Mouse (Mus musculus): ENCODE data around the gene Hoxc9. TPM values are rescaled to one million over a fixed set of nuclear protein-coding genes. Genes with fewer than 3 reads are reported as not detected.
A peak's percentile ranks its signal among the peaks of the same experiment; 100 is the strongest.

The Hoxc9 gene
- polyA plus RNA-seq, 1 experiment from 2014 or later: not detected

DNA sequence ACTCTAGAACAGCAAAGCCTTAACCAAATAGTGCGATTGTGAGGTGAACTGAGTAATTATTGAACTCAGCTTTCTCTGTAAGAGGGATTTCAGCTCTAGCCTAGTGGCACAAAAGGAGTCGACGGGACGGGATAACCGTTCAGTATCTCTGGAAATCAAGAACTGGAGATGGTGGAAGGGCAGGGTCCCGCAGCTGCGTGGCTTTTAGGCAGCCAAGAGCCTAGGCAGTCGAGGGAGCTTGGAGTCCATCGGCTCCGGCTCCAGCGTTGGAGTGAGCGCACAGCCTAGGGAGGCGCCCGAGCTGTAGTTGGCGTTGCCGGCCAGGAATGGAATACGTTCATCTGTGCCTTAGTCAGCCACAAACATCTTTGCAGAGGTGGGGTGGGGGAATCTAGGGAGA lies 29.1 kb downstream of the Hoxc9 start:
- WGBS (ENCODE audit: insufficient replicate concordance): 2% methylated on average over 17 of the region's 17 CpGs
- no peak overlapping the region for H3K9ac ChIP-seq (ENCODE audit: low read depth, low read length)
- peaks cover 10% of the 10 kb centered on the region; the same call in 1 of the 2 replicates for H3K4me1 ChIP-seq (ENCODE audit: control insufficient read depth, insufficient read depth, low read length)
- no peak overlapping the region for H3K4me3 ChIP-seq (ENCODE audit: low read depth, low read length)
- no peaks in the 10 kb centered on the region for H3K36me3 ChIP-seq (ENCODE audit: control insufficient read depth, insufficient read depth, low read length)
- peaks cover 99% of the 10 kb centered on the region for H3K27me3 ChIP-seq (ENCODE audit: control insufficient read depth, insufficient read depth, low read length)
- no peak overlapping the region for H3K27ac ChIP-seq (ENCODE audit: low read depth, low read length)
- no peaks in the 10 kb centered on the region for H3K9me3 ChIP-seq (replicated peaks; ENCODE audit: control insufficient read depth, low read length)
- no peak for ATAC-seq (replicated peaks; ENCODE audit: insufficient number of reproducible peaks, low FRiP score, low TSS enrichment)
- H3K4me2 ChIP-seq: no peak overlapping the region

DNA sequence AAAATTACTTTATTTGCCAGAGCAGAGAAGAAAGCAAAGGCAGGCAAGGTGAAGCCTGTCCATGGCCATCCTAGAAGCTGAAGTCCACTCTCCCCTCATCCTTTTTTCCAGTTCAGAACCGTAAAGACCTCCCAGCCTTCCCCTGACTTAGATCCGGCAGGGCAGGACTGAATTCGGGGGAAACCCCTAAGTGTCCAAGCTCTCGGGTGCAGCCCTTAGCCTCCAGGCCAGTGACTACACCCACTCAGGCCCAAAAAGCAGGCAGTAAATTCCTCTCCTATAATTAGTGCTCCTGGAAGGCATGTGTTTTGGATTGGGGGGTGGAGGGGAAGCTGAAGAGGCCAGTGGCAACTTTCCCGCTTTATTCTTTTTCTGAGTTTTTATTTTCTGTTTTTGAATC lies 29.6 kb downstream of the Hoxc9 start:
- H3K4me2 ChIP-seq: no peak overlapping the region

GRCm38 (mm10) chr15:103006326-103006725 lies 30.1 kb downstream of the Hoxc9 start:
- Histone ChIP-seq H3K9me3 (replicated peaks; ENCODE audit: control insufficient read depth, low read length) (no peaks in the 10 kb centered on the region), H3K36me3 (ENCODE audit: control insufficient read depth, insufficient read depth, low read length) (no peaks in the 10 kb centered on the region), H3K4me1 (ENCODE audit: control insufficient read depth, insufficient read depth, low read length) (peaks cover 2% of the 10 kb centered on the region; the same call in 1 of the 2 replicates), H3K27ac (ENCODE audit: low read depth, low read length) (no peak overlapping the region), H3K4me2 (no peak overlapping the region), H3K9ac (ENCODE audit: low read depth, low read length) (no peak overlapping the region), H3K27me3 (ENCODE audit: control insufficient read depth, insufficient read depth, low read length) (peaks cover 99% of the 10 kb centered on the region), H3K4me3 (ENCODE audit: low read depth, low read length) (no peak overlapping the region)
- ATAC-seq (replicated peaks; ENCODE audit: insufficient number of reproducible peaks, low FRiP score, low TSS enrichment): no peak
- 3% methylated on average over 1 of the region's 1 CpGs for WGBS (ENCODE audit: insufficient replicate concordance)

More for the DNA sequence above, 29.6 kb downstream of the Hoxc9 start:
- no peak overlapping the region for H3K4me3 ChIP-seq (ENCODE audit: low read depth, low read length)
- no peaks in the 10 kb centered on the region for H3K9me3 ChIP-seq (replicated peaks; ENCODE audit: control insufficient read depth, low read length)
- H3K27ac ChIP-seq (ENCODE audit: low read depth, low read length): no peak overlapping the region
- 6% methylated on average over 5 of the region's 5 CpGs for WGBS (ENCODE audit: insufficient replicate concordance)
- no peak for ATAC-seq (replicated peaks; ENCODE audit: insufficient number of reproducible peaks, low FRiP score, low TSS enrichment)
- H3K9ac ChIP-seq (ENCODE audit: low read depth, low read length): no peak overlapping the region
- peaks cover 7% of the 10 kb centered on the region; the same call in 1 of the 2 replicates for H3K4me1 ChIP-seq (ENCODE audit: control insufficient read depth, insufficient read depth, low read length)
- no peaks in the 10 kb centered on the region for H3K36me3 ChIP-seq (ENCODE audit: control insufficient read depth, insufficient read depth, low read length)
- H3K27me3 ChIP-seq (ENCODE audit: control insufficient read depth, insufficient read depth, low read length): peaks cover 99% of the 10 kb centered on the region

DNA sequence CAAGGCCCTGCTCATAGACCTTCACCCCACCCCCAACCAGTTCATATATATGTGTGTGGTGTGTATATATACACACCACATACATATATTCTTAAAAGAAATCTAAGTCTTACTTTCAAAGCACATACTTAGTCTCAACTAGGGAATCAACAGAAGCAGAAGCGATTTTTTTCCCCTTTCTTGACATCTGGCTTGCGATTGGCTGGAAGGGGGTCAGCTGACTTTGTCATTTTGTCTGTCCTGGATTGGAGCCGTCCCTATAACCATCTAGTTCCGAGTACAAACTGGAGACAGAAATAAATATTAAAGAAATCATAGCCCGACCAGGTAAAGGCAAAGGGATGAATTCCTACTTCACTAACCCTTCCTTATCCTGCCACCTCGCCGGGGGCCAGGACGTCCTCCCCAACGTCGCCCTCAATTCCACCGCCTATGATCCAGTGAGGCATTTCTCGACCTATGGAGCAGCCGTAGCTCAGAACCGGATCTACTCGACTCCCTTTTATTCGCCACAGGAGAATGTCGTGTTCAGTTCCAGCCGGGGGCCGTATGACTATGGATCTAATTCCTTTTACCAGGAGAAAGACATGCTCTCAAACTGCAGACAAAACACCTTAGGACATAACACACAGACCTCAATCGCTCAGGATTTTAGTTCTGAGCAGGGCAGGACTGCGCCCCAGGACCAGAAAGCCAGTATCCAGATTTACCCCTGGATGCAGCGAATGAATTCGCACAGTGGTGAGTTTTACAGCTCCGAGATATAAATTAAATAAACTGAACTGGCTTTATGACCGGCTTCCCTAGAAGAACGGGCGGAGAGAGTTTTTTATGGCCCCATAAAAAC lies 33.2 kb downstream of the Hoxc9 start:
- ATAC-seq (replicated peaks; ENCODE audit: insufficient number of reproducible peaks, low FRiP score, low TSS enrichment): no peak
- H3K4me3 ChIP-seq (ENCODE audit: low read depth, low read length): no peak overlapping the region

GRCm38 (mm10) chr15:103010112-103010846 lies 34.0 kb downstream of the Hoxc9 start:
- Histone ChIP-seq H3K9ac (ENCODE audit: low read depth, low read length) (no peak overlapping the region), H3K27ac (ENCODE audit: low read depth, low read length) (no peak overlapping the region), H3K4me1 (ENCODE audit: control insufficient read depth, insufficient read depth, low read length) (0 out of 2 replicates have a peak, but pooled peaks cover 3% of the 10 kb centered on the region), H3K27me3 (ENCODE audit: control insufficient read depth, insufficient read depth, low read length) (peaks cover 98% of the 10 kb centered on the region), H3K4me2 (peak overlapping the region; percentile 11; the same call in 1 of the 2 replicates), H3K4me3 (ENCODE audit: low read depth, low read length) (no peak overlapping the region), H3K9me3 (replicated peaks; ENCODE audit: control insufficient read depth, low read length) (no peaks in the 10 kb centered on the region), H3K36me3 (ENCODE audit: control insufficient read depth, insufficient read depth, low read length) (no peaks in the 10 kb centered on the region)
- WGBS (ENCODE audit: insufficient replicate concordance): under 1% methylated on average over 31 of the region's 31 CpGs
- ATAC-seq (replicated peaks; ENCODE audit: insufficient number of reproducible peaks, low FRiP score, low TSS enrichment): no peak

More for the DNA sequence above, 33.2 kb downstream of the Hoxc9 start:
- H3K9ac ChIP-seq (ENCODE audit: low read depth, low read length): no peak overlapping the region
- no peak overlapping the region for H3K27ac ChIP-seq (ENCODE audit: low read depth, low read length)
- no peaks in the 10 kb centered on the region for H3K4me1 ChIP-seq (ENCODE audit: control insufficient read depth, insufficient read depth, low read length)
- WGBS (ENCODE audit: insufficient replicate concordance): under 1% methylated on average over 27 of the region's 27 CpGs
- H3K4me2 ChIP-seq: no peak overlapping the region
- no peaks in the 10 kb centered on the region for H3K36me3 ChIP-seq (ENCODE audit: control insufficient read depth, insufficient read depth, low read length)
- no peaks in the 10 kb centered on the region for H3K9me3 ChIP-seq (replicated peaks; ENCODE audit: control insufficient read depth, low read length)
- H3K27me3 ChIP-seq (ENCODE audit: control insufficient read depth, insufficient read depth, low read length): peaks cover 98% of the 10 kb centered on the region

- H3K36me3 ChIP-seq (ENCODE audit: control insufficient read depth, insufficient read depth, low read length): no peaks in the 10 kb centered on the region
- no peak overlapping the region for H3K4me3 ChIP-seq (ENCODE audit: low read depth, low read length)
- no peak for ATAC-seq (replicated peaks; ENCODE audit: insufficient number of reproducible peaks, low FRiP score, low TSS enrichment)
- 0 out of 2 replicates have a peak, but pooled peaks cover 3% of the 10 kb centered on the region for H3K4me1 ChIP-seq (ENCODE audit: control insufficient read depth, insufficient read depth, low read length)
- WGBS (ENCODE audit: insufficient replicate concordance): 1% methylated on average over 28 of the region's 28 CpGs
- peaks cover 98% of the 10 kb centered on the region for H3K27me3 ChIP-seq (ENCODE audit: control insufficient read depth, insufficient read depth, low read length)
- H3K27ac ChIP-seq (ENCODE audit: low read depth, low read length): no peak overlapping the region
- H3K9ac ChIP-seq (ENCODE audit: low read depth, low read length): no peak overlapping the region
- no peaks in the 10 kb centered on the region for H3K9me3 ChIP-seq (replicated peaks; ENCODE audit: control insufficient read depth, low read length)
- peak overlapping the region; percentile 11; the same call in 1 of the 2 replicates for H3K4me2 ChIP-seq
These were observed 34.8 kb downstream of the Hoxc9 start for GRCm38 (mm10) chr15:103010847-103011555.

GRCm38 (mm10) chr15:103011928-103012486 lies 35.8 kb downstream of the Hoxc9 start:
- Histone ChIP-seq H3K4me3 (ENCODE audit: low read depth, low read length) (no peak overlapping the region), H3K27me3 (ENCODE audit: control insufficient read depth, insufficient read depth, low read length) (peaks cover 98% of the 10 kb centered on the region), H3K9ac (ENCODE audit: low read depth, low read length) (no peak overlapping the region), H3K36me3 (ENCODE audit: control insufficient read depth, insufficient read depth, low read length) (no peaks in the 10 kb centered on the region), H3K4me2 (peak overlapping the region; percentile 37; the same call in 1 of the 2 replicates), H3K4me1 (ENCODE audit: control insufficient read depth, insufficient read depth, low read length) (0 out of 2 replicates have a peak, but pooled peaks cover 3% of the 10 kb centered on the region), H3K9me3 (replicated peaks; ENCODE audit: control insufficient read depth, low read length) (no peaks in the 10 kb centered on the region), H3K27ac (ENCODE audit: low read depth, low read length) (no peak overlapping the region)
- ATAC-seq (replicated peaks; ENCODE audit: insufficient number of reproducible peaks, low FRiP score, low TSS enrichment): no peak
- WGBS (ENCODE audit: insufficient replicate concordance): under 1% methylated on average over 26 of the region's 26 CpGs

Data from heart, embryonic 11.5 days (tissue).